Mouse (Mus musculus) c-Kit-negative CD71-positive TER-119-positive erythroid progenitor cells, embryonic 14.5 days (primary cell): ENCODE results near the gene Clmn.

Experiments used
- DNase-seq: peaks from one replicate; pipeline ENCODE4 v3.0.0-alpha.2; 2013; ENCODE audit warnings: low read depth, low spot score

Gene Clmn

GRCm38 (mm10) chr12:104880367-104880766, 15.5 kb upstream of the Clmn start:
- no peak for DNase-seq

DNA sequence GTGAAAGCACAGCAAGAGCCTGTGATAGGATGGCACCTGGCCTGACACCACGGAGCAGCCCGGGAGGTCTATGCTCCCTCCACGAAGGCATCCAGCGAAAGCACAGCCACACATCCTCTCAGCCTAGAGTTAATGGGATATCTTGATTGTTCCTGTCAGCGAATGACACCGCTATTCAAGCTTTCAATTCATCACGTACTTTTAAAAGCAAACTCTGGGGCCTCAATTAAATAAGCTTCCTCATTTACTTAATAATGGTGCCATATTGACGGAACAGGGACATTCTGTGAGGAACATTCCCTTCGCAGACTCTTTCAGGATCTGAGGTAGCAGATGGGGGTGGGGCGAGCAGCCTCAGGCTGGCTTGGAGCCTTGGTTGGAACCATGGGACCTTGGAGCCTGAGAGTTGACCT, 14.7 kb upstream of the Clmn start:
- DNase-seq, result no peak

DNA sequence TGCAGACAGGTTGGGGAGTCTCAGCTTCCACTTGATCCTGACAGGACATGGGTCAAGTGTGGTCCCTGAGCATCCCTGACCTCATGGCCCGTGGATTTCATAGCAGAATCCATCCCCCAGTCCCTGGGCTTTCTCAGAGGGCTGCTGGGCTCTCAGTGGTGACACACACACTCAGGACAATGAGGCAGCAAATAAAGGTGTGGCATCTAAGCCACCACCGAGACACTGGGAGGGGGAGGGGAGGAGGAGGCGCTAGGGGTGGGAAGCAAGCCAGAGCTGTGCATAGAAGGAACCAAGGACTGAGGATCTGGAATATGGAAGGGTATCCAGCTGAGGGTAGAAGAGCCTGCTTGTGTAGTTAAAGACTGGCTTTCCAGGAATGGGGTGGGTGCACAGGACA, 11.2 kb upstream of the Clmn start:
- no peak for DNase-seq

- DNase-seq, result no peak
Observed at GRCm38 (mm10) chr12:104871987-104872386, 7.1 kb upstream of the Clmn start.

DNA sequence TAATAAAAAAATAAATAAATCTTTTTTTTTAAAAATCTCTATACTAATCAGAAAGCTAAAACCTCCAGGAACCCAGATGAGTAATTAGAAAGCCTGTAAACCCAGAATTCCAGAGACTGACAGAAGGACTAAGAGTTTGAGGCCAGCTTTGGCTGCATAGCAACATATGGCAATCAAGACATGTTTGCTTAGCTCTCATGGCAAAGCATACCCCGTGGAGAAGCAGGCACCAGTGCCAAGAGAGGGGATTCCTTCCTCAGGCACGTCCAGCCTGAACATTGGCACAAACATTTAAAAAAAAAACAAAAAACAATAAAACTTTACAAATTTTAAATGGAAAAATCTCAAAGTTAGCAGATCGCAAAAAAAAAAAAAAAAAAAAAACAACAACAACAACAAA, 4.9 kb upstream of the Clmn start:
- no peak for DNase-seq

DNA sequence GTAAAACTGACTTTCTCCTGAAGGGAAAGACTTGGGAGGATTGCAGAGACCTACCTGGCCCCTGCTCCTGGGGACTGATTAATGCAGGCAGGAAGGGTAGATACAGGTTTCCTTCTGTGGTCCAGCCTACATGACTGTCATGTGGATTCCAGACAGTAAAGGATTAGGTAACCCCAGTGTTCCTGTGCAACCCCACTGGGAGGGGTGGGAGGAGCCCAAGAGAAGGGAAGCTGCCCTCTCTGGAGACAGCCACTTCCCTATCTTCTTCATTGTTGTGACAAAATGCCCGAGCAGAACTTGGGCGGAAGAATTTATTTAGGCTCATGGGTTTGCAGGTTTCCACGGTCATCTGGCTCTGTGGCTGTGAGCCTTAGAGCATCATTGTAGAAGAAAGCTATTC, 3.6 kb upstream of the Clmn start:
- DNase-seq, result no peak

DNA sequence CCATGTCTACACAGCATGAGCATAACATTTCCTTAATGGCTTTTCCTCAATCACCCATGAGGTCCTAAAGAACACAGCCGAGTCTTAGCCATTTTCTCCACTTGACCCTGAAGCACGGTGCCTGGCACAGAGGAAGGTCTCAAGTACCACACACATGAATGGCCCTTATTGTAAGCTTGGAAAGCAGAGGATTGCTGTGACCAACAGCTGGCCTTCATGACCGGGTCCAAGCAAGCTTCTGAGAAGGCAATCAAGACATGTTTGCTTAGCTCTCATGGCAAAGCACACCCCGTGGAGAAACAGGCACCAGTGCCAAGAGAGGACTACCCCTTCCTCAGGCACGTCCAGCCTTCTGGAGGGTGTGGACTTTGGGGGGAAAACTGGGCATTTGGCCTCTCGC, 3.0 kb upstream of the Clmn start:
- no peak for DNase-seq

GRCm38 (mm10) chr12:104865166-104865535, 275 bp upstream of the Clmn start:
- DNase-seq, result no peak

DNA sequence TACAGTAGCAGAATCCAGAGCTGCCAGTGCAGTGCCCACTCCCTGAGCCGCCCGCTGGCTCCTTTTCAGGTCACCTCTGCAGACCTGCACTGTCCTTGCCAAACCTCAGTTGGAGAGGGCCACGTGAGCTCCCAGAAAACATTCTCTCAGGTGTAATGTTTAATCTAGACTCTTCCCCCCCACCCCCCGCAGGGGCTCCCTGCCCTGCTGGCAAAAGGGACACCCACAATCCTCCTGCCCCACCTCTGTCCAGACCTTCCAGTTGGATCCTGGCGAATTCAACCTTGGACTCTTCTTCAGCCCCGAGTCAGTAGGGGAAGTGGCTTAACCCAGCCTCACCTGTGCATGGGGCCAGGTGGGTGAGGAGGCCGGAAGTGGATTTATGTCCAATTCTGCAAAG, 1.2 kb downstream of the Clmn start:
- no peak for DNase-seq

- no peak for DNase-seq
Observed at GRCm38 (mm10) chr12:104859140-104859539, 5.7 kb downstream of the Clmn start.

GRCm38 (mm10) chr12:104858732-104859131, 6.1 kb downstream of the Clmn start:
- no peak for DNase-seq

DNA sequence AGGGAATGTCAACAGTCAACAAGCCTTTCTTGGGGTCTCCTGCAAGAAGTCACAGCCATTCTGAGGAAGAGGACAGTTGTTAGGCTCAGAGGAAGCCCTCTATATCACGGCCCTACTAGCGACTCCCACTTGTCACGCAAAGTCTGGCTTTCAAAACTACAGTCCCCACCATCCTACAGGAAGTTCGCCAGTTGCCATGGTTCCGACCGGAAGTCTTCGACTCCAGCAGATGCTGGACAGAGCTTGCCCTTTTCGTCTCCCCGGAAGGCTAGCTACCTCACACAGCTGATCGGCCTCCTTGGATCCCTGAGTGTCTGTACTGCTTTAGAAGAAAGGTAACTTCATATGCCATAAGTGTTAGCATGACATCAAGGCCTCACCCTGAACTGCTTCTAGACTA, 7.3 kb downstream of the Clmn start:
- DNase-seq, result no peak

DNA sequence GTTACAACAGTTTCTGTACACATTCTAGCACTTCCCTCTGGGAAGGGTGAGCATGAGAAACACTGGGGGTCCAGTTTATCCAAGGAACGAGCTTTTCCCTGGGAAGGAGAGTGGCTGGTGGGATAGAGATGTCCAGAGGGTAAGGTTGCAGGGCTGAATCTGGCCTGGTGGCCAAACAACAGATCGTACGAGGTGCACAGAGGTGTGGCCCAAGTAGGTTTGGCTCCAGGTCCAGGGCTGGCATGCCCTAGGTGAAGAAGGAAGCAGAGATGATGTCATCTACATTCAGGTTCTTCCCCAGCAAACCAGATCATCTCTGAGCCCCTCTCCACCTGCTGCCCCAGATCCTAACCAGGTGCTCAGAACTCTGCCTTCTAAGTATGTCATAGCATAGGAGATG, 8.3 kb downstream of the Clmn start:
- no peak for DNase-seq

GRCm38 (mm10) chr12:104855548-104855947, 9.3 kb downstream of the Clmn start:
- no peak for DNase-seq

- DNase-seq, result no peak
Observed at GRCm38 (mm10) chr12:104854826-104855225, 10.1 kb downstream of the Clmn start.

GRCm38 (mm10) chr12:104853374-104853773, 11.5 kb downstream of the Clmn start:
- DNase-seq, result no peak

- no peak for DNase-seq
Observed at GRCm38 (mm10) chr12:104851711-104852508, 13.0 kb downstream of the Clmn start.

- no peak for DNase-seq
Observed at GRCm38 (mm10) chr12:104850119-104850518, 14.8 kb downstream of the Clmn start.

DNA sequence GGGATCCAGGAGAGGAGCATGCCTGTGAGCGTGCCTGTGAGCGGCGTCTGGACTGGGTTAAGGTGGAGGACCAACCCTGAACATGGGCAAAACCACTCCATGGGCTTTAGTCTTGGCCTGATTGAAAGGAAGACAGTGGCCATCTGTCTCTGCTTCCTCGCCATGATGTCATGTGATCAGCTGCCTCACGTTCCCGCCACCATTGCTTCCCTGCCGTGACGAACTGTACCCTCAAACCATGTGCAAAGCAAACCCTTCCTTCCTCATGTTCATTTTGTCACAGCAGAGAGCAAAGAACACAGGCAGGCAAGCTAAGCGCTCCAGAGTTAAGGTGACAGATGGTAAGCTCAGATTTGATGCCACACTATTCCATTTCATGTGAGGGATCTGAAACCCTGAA, 16.2 kb downstream of the Clmn start:
- DNase-seq, result no peak

- DNase-seq, result no peak
Observed at GRCm38 (mm10) chr12:104847227-104847626, 17.6 kb downstream of the Clmn start.

DNA sequence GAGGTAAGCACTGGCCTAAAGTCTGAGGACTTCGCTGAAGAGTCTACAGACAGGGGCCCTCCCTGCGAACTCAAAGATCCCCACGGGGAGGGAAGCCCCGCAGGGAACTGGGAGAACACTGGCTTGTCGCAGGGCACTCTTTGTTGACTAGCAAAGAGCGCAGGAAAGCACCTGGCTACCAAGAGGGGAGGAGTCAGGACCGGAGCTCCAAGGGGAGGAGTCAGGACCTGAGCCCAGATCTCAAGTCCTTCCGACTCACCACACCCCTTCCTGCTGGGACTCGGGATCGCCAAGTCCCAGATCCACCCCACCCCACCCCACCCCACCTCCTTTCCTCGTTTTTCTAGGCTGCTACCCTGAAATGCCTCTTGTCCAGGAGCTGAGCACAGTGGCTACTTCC, 19.2 kb downstream of the Clmn start:
- DNase-seq, result no peak

- no peak for DNase-seq
Observed at GRCm38 (mm10) chr12:104844989-104845388, 19.9 kb downstream of the Clmn start.

GRCm38 (mm10) chr12:104844279-104844678, 20.6 kb downstream of the Clmn start:
- no peak for DNase-seq

DNA sequence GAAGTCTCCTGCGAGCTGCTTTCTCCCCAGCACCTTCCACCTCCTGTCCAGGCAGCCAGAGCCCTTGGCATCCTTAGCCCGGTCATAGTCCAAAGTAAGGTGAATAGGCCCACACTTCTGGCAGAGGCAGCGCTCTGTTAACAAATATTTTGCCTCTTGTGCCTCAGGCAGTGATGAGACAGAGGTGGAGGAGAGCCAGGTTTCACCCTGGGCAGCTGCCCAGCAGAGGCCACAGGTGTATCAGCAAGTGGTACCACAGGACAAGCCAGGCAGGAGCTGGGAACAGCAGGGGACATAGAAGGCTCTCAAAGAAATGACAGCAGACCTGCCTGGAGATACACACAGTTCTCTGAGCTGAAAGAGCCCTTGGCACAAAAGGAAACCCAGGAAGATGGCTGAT, 23.6 kb downstream of the Clmn start:
- no peak for DNase-seq
